In genomic region chr1:151186879-151187424, GRCm38 (mm10) we compare ENCODE assay signal across 1 mouse cellular context.
A peak's percentile ranks its signal among the peaks of the same experiment; 100 is the strongest.
TF ChIP-seq lines count a peak whose summit lies in the region.

No protein-coding gene starts in this region.

TF ChIP-seq in MEL, 35 proteins besides CTCF, POLR2A, EP300 and RAD21:
- 0 out of 2 replicates have a peak, but pooled peaks have one; percentile 14 for TF ChIP-seq RCOR1 (IDR thresholded peaks at IDR 0.05; ENCODE audit: low read depth, low read length)
